8 mouse cellular contexts compared by ENCODE assay signal in genomic region chr11:61484613-61485540, GRCm38 (mm10). TPM values are rescaled to one million over a fixed set of nuclear protein-coding genes. Genes with fewer than 3 reads are reported as not detected.
A peak's percentile ranks its signal among the peaks of the same experiment; 100 is the strongest.
DNase-seq lines count a peak whose midpoint lies in the region; ATAC-seq lines count a peak whose summit lies in the region.

TSS of gene Mfap4 (plus strand) at chr11:61485431.

- H3K4me2 ChIP-seq in kidney, embryonic 15.5 days: peak within 1 kb of the TSS; percentile 58
- H3K4me2 ChIP-seq in intestine, embryonic 16.5 days (ENCODE audit: low read depth, low read length): peak within 1 kb of the TSS; percentile 55
- H3K4me2 ChIP-seq in liver, embryonic 13.5 days: 0 out of 2 replicates have a peak within 1 kb of the TSS, but pooled peaks have one; percentile 2

- H3K36me3 ChIP-seq in kidney, embryonic 15.5 days: peaks cover 22% of the 10 kb centered on the region
- 0 out of 2 replicates have a peak, but pooled peaks cover 3% of the 10 kb centered on the region for H3K36me3 ChIP-seq in intestine, embryonic 16.5 days (ENCODE audit: control insufficient read depth, insufficient read depth, low read length)
- H3K36me3 ChIP-seq in liver, embryonic 13.5 days: peaks cover 17% of the 10 kb centered on the region

- H3K4me1 ChIP-seq in kidney, embryonic 15.5 days: peaks cover 67% of the 10 kb centered on the region
- H3K4me1 ChIP-seq in intestine, embryonic 16.5 days (ENCODE audit: control insufficient read depth, insufficient read depth, low read length): peaks cover 25% of the 10 kb centered on the region
- no peaks in the 10 kb centered on the region for H3K4me1 ChIP-seq in liver, embryonic 13.5 days (replicated peaks)

- H3K27ac ChIP-seq in kidney, embryonic 15.5 days: peak within 1 kb of the TSS; percentile 97
- peak within 1 kb of the TSS; percentile 97 for H3K27ac ChIP-seq in intestine, embryonic 16.5 days (ENCODE audit: low read length)
- no peak within 1 kb of the TSS for H3K27ac ChIP-seq in liver, embryonic 13.5 days

- ATAC-seq in kidney, embryonic 15.5 days (replicated peaks; ENCODE audit: low FRiP score): peak; percentile 92
- peak; percentile 88 for ATAC-seq in intestine, embryonic 16.5 days
- no peak for ATAC-seq in liver, embryonic 13.5 days (ENCODE audit: low read depth)

- no peaks in the 10 kb centered on the region for H3K9me3 ChIP-seq in kidney, embryonic 15.5 days (replicated peaks)
- no peaks in the 10 kb centered on the region for H3K9me3 ChIP-seq in intestine, embryonic 16.5 days (ENCODE audit: control insufficient read depth, low read length)
- no peaks in the 10 kb centered on the region for H3K9me3 ChIP-seq in liver, embryonic 13.5 days (replicated peaks)

- WGBS in kidney, embryonic 15.5 days: 12% methylated on average over 20 of the region's 20 CpGs
- 24% methylated on average over 20 of the region's 20 CpGs for WGBS in intestine, embryonic 16.5 days
- WGBS in liver, embryonic 13.5 days (ENCODE audit: insufficient replicate concordance): 50% methylated on average over 20 of the region's 20 CpGs

- peak within 1 kb of the TSS; percentile 40 for H3K4me3 ChIP-seq in kidney, embryonic 15.5 days (replicated peaks)
- H3K4me3 ChIP-seq in intestine, embryonic 16.5 days (ENCODE audit: low read length): peak within 1 kb of the TSS; percentile 47
- H3K4me3 ChIP-seq in liver, embryonic 13.5 days (replicated peaks): no peak within 1 kb of the TSS

- H3K9ac ChIP-seq in kidney, embryonic 15.5 days: peak within 1 kb of the TSS; percentile 39
- peak within 1 kb of the TSS; percentile 72 for H3K9ac ChIP-seq in intestine, embryonic 16.5 days (ENCODE audit: low read depth, low read length)
- H3K9ac ChIP-seq in liver, embryonic 13.5 days: 0 out of 2 replicates have a peak within 1 kb of the TSS, but pooled peaks have one; percentile 13

- H3K27me3 ChIP-seq in kidney, embryonic 15.5 days: no peaks in the 10 kb centered on the region
- H3K27me3 ChIP-seq in intestine, embryonic 16.5 days (replicated peaks; ENCODE audit: control insufficient read depth, insufficient read depth, low read length): no peaks in the 10 kb centered on the region
- H3K27me3 ChIP-seq in liver, embryonic 13.5 days: no peaks in the 10 kb centered on the region

- no peak for DNase-seq in kidney, adult 9 months
- peak; percentile 88 for DNase-seq in embryo, embryonic 10 days (ENCODE audit: low spot score)
- no peak for DNase-seq in gonadal fat pad, adult 2 months (ENCODE audit: low read depth)
- no peak for DNase-seq in liver, embryonic 13.5 days
- DNase-seq in right cerebral cortex, postnatal 14 days: peak; percentile 65
- no peak for DNase-seq in T-cell, adult 2 months (ENCODE audit: low spot score)

RNA-seq across cellular contexts. Expression of gene Mfap4, which starts in this region (rescaled TPM):
- polyA plus RNA-seq in kidney, embryonic 15.5 days (2015; fragmentation: Nextera tagmentation; extraction: Ambion mirVana): 141 and 161 TPM in 2 replicates
- polyA plus RNA-seq in gonadal fat pad, adult 2 months (2012; rRNA removed): 180 and 229 TPM in 2 replicates
- 229 and 237 TPM in 2 replicates for polyA plus RNA-seq in intestine, embryonic 16.5 days (2015; fragmentation: Nextera tagmentation; extraction: Ambion mirVana)
- 8.4 and 9.3 TPM in 2 replicates for polyA plus RNA-seq in liver, embryonic 13.5 days (2015; fragmentation: Nextera tagmentation; extraction: Ambion mirVana)

Comparison
In these comparisons a context has a peak if more than half of its experiments do, and no peak if none do; other contexts are left out.
1. RNA of gene Mfap4 (polyA plus RNA-seq): 229 to 237 TPM in intestine, embryonic 16.5 days, 180 to 229 TPM in gonadal fat pad, adult 2 months and 141 to 161 TPM in kidney, embryonic 15.5 days; 8.4 to 9.3 TPM in liver, embryonic 13.5 days; every median in the first group is over 10 times any median in the second.
2. H3K4me2 ChIP-seq: peak in every context shown above with its lines; median percentile 58 in kidney, embryonic 15.5 days; 55 in intestine, embryonic 16.5 days; 2 in liver, embryonic 13.5 days.
3. H3K9ac ChIP-seq: peak in every context shown above with its lines; median percentile 72 in intestine, embryonic 16.5 days; 39 in kidney, embryonic 15.5 days; 13 in liver, embryonic 13.5 days.
4. DNase-seq: peak in embryo, embryonic 10 days (single experiment) and right cerebral cortex, postnatal 14 days (single experiment); none in kidney, adult 9 months (single experiment), gonadal fat pad, adult 2 months (single experiment), liver, embryonic 13.5 days (single experiment) and T-cell, adult 2 months (single experiment).